Mouse (Mus musculus): Measurements from ENCODE around the gene Clec4a4. TPM values are rescaled to one million over a fixed set of nuclear protein-coding genes. Genes with fewer than 3 reads are reported as not detected.
"Not testable (repeated sequence)": the region's sequence is repeated elsewhere in the genome, so short reads cannot be mapped to it uniquely, and the experiment has no call there.

Gene Clec4a4
- polyA plus RNA-seq (2012; rRNA removed) = not detected in 2 replicates

DNA sequence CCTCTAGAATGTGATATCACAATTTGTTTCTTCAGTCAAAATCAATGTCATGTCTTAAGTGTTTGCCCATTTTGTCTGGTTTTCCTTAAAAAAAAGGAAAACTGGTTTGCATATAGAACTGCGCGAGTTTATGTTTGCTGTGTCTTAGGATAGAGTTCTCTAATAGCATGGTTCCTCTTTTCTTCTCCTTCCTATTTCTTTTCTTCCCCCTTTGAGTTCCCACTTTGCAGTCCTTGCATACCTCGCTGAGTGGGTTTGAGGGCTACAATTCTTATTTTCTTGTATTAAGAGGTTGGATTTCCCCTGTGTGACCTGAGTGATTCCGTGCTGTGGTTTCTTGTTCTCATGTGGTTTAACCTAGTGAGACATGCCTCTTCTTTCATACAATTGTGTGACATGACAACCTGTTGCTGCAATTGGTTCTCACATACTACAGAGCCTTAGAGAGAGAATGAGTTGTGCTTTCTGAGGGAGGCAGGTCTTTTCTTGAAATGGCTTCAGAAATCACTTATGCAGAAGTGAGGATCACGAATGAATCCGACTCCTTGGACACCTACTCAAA is at the start of gene Clec4a4:
TSS of gene Clec4a4 (plus strand) at position 492 of the 562 bp plus-strand sequence.
- no peak for TF ChIP-seq CTCF (IDR thresholded peaks at IDR 0.05; ENCODE audit: borderline replicate concordance, extremely low read depth, insufficient read depth, insufficient read length)
- TF ChIP-seq POLR2A (IDR thresholded peaks at IDR 0.05; ENCODE audit: borderline replicate concordance, extremely low read depth, insufficient read depth, insufficient read length, poor library complexity, severe bottlenecking) = no peak
- no peak for DNase-seq (ENCODE audit: low read depth)

DNA sequence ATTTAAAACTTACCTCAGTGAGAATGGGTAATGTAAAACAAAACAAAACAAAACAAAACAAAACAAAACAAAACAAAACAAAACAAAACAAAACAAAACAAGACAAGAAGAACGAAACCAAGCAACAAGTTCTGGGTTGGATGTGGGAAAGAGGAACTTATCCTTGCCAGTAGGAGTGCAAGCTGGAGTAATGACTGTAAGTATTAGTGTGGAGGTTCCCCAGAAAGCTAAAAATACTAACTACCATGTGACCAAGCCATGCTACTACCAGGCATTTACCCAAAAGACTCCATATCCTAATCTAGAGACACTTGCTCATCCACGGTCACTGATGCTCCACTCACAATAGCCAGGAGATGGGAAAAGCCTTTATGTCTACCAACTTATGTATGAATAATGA is 43.4 kb upstream of the Clec4a4 start:
- TF ChIP-seq POLR2A (IDR thresholded peaks at IDR 0.05; ENCODE audit: borderline replicate concordance, extremely low read depth, insufficient read depth, insufficient read length, poor library complexity, severe bottlenecking) = no peak
- TF ChIP-seq CTCF (IDR thresholded peaks at IDR 0.05; ENCODE audit: borderline replicate concordance, extremely low read depth, insufficient read depth, insufficient read length) = no peak
- no peak for DNase-seq (ENCODE audit: low read depth)

DNA sequence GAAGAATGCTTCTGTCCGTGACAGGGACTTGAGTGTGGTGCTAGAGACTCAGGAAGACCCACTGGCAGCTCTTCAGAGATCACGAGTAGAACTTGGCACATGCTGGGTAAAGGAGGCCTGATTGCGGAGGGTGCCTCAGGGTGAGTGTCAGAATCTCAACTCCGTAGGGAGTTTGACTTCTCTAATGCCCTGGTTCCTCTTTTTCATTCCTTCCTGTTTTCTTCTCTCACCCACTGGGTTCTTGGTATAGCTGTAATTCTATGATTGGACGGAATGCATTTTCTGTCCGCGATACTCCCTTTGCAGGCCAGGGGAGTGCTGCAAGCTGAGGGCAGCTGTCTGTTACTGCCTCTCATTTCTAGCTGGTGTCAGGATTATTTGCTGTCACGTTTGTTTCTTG is 37.8 kb upstream of the Clec4a4 start, which contains the start of gene Clec4a3:
TSS of gene Clec4a3 (plus strand) at position 115 of the 400 bp plus-strand sequence.
- TF ChIP-seq CTCF (IDR thresholded peaks at IDR 0.05; ENCODE audit: borderline replicate concordance, extremely low read depth, insufficient read depth, insufficient read length) (no peak), POLR2A (IDR thresholded peaks at IDR 0.05; ENCODE audit: borderline replicate concordance, extremely low read depth, insufficient read depth, insufficient read length, poor library complexity, severe bottlenecking) (no peak)
- DNase-seq (ENCODE audit: low read depth) = no peak

DNA sequence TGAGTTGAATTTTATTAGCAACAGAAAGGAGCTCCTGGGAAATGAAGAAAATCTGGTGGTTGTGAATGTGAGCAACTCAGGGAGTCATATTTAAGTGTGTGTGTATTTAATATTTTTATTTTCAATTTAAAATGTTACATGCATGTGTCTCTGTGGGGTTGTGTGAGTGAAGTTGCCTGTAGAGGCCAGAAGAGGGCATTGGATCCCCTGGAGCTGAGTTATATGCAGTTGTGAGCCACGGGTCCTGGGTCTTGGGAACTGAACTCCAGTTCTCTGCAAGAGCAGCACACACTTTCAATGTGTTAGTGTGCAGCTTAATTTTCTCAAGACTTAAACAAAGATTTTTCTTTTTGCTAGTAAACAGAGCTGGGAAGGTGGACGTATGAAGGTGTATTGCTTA is 25.6 kb upstream of the Clec4a4 start:
- no peak for DNase-seq (ENCODE audit: low read depth)
- TF ChIP-seq POLR2A (IDR thresholded peaks at IDR 0.05; ENCODE audit: borderline replicate concordance, extremely low read depth, insufficient read depth, insufficient read length, poor library complexity, severe bottlenecking) (no peak), CTCF (IDR thresholded peaks at IDR 0.05; ENCODE audit: borderline replicate concordance, extremely low read depth, insufficient read depth, insufficient read length) (no peak)

DNA sequence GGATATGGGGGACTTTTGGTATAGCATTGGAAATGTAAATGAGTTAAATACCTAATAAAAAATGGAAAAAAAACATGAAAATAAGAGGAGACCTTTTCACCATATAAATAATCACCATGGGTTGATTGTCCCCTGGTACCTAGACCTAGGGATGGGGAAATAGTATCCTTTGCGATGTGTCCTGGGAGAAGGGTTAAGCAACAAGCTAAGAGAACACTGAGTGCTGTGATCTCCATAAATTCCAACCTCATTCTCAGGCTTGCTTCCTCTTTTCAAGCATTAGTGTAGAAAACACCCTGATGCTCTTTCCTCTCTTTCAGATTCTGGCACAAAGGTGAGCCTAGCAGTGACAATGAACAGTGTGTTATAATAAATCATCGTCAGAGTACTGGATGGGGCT is 21.1 kb upstream of the Clec4a4 start:
- TF ChIP-seq POLR2A (IDR thresholded peaks at IDR 0.05; ENCODE audit: borderline replicate concordance, extremely low read depth, insufficient read depth, insufficient read length, poor library complexity, severe bottlenecking) = no peak
- no peak for TF ChIP-seq CTCF (IDR thresholded peaks at IDR 0.05; ENCODE audit: borderline replicate concordance, extremely low read depth, insufficient read depth, insufficient read length)
- no peak for DNase-seq (ENCODE audit: low read depth)

DNA sequence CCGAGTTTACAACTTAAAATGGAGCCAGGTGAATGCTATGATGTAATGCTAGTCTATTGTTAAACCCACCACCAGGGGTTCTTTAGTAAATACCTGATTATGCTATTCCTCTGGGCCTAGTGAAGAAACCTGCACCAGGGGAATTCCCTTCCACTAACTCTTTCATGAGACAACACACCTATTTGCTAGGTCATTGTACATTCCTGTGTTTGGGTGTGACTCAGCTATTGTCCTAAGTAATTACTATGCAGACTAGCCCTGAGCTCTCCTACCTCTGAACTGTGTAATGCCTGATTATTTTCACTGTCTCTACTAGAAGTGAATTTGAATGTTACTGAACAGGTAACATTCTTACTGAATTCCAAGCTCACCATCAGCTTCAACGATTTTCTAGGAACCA is 14.5 kb downstream of the Clec4a4 start:
- not testable (repeated sequence) for DNase-seq (ENCODE audit: low read depth)

DNA sequence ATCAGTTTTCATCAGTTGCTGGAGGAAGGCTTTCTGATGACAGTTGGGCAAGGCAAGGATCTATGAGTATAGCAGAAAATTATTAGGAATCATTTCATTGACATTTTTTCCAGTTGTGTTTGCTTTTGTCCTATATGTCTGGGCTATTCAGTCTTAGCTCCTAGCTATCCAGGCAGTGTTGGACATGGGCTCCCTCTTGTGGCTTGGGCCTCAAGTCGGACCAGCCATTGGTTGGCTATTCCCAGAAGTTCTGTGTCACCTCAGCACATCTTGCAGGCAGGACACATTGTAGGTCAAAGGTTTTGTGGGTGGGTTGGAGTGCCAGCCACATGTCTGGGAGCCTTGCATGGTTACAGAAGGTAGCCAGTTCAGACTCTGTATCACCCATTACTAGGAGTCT is 15.4 kb downstream of the Clec4a4 start:
- DNase-seq (ENCODE audit: low read depth) = no peak

DNA sequence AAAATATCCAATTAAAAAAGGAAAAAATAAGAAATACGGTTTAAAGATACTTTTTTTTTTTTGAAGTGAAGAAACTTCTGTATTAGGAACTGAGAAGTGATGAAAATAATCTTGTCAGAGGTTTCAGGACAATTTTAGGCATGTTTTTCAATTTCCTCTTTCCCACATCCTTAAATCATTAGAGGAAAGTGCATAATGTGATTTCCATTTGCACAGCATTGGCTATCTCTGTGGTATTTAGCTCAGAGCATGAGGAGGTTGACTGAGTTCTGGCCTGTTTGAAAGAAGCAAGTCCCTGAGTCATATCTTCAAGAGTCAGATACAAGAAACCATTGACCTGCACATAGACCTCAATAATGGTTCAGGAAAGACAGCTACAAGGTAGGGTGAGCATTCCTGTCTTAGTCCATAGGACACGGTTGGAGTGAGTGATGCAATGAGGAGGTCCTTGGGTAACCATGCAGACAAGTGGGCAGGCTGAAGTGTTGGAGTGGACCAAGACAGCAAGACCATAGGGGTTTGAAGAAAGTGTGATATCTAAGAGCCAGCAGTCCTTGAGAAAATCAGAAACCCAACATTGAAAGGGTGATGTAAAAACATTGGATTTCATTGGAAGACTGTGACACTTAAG is 59.7 kb downstream of the Clec4a4 start, which contains the start of gene Clec4b1:
TSS of gene Clec4b1 (plus strand) at position 221 of the 631 bp plus-strand sequence.
- DNase-seq (ENCODE audit: low read depth) = no peak
- no peak for TF ChIP-seq POLR2A (IDR thresholded peaks at IDR 0.05; ENCODE audit: borderline replicate concordance, extremely low read depth, insufficient read depth, insufficient read length, poor library complexity, severe bottlenecking)
- TF ChIP-seq CTCF (IDR thresholded peaks at IDR 0.05; ENCODE audit: borderline replicate concordance, extremely low read depth, insufficient read depth, insufficient read length) = no peak

More for the DNA sequence above, 15.4 kb downstream of the Clec4a4 start:
- TF ChIP-seq CTCF (IDR thresholded peaks at IDR 0.05; ENCODE audit: borderline replicate concordance, extremely low read depth, insufficient read depth, insufficient read length) (no peak), POLR2A (IDR thresholded peaks at IDR 0.05; ENCODE audit: borderline replicate concordance, extremely low read depth, insufficient read depth, insufficient read length, poor library complexity, severe bottlenecking) (no peak)

Other genes starting within 250 kb of the Clec4a4 start
- 25.9 and 36.3 TPM in 2 replicates for gene Slc2a3, start 188.7 kb upstream of the Clec4a4 start, polyA plus RNA-seq (2012; rRNA removed)
- 5.9 and 12.5 TPM in 2 replicates for gene Foxj2, start 170.5 kb upstream of the Clec4a4 start, polyA plus RNA-seq (2012; rRNA removed)
- gene C3ar1, start 134.2 kb upstream of the Clec4a4 start, polyA plus RNA-seq (2012; rRNA removed) = 1.3 TPM in 2 replicates
- gene Necap1, start 115.9 kb upstream of the Clec4a4 start, polyA plus RNA-seq (2012; rRNA removed) = 74.3 and 84.2 TPM in 2 replicates
- gene Clec4a1, start 68.5 kb upstream of the Clec4a4 start, polyA plus RNA-seq (2012; rRNA removed) = 0.90 and 1.2 TPM in 2 replicates
- gene Clec4a3, start 37.9 kb upstream of the Clec4a4 start, polyA plus RNA-seq (2012; rRNA removed) = 0.45 TPM in 1 of 2 replicates, not detected in the other
- gene Clec4b1, start 59.6 kb downstream of the Clec4a4 start, polyA plus RNA-seq (2012; rRNA removed) = not detected in 2 replicates
- gene Clec4a2, start 116.1 kb downstream of the Clec4a4 start, polyA plus RNA-seq (2012; rRNA removed) = 0.52 and 0.70 TPM in 2 replicates
- gene Clec4b2, start 182.5 kb downstream of the Clec4a4 start, polyA plus RNA-seq (2012; rRNA removed) = not detected in 2 replicates
- 0.38 and 0.82 TPM in 2 replicates for gene Clec4n, start 239.5 kb downstream of the Clec4a4 start, polyA plus RNA-seq (2012; rRNA removed)

Measured in brain, embryonic 14.5 days (tissue).